Mouse (Mus musculus) liver, postnatal 0 days (tissue): Measurements from ENCODE around the gene Ptpn14. TPM values are rescaled to one million over a fixed set of nuclear protein-coding genes. Genes with fewer than 3 reads are reported as not detected.

Experiments used
- ATAC-seq: fragments of 200-750 bp; cut with Nextera tagmentation; 2 replicates; pipeline ENCODE4 v1.8.0; 2017; ENCODE audit warnings: mild to moderate bottlenecking, moderate library complexity
- DNase-seq: peaks from one replicate; pipeline ENCODE4 v3.0.0-alpha.2; 2016
- H3K27ac ChIP-seq: fragments of 300-500 bp; sonication (generic); 2 replicates; pipeline ENCODE4 v1.5.1; 2014; ENCODE audit warnings: antibody characterized with exemption, moderate library complexity, mild to moderate bottlenecking, low read depth
- H3K27me3 ChIP-seq: fragments of 300-500 bp; sonication (generic); 2 replicates; pipeline ENCODE4 v1.6.1; 2014; ENCODE audit warnings: low read length, control low read depth, mixed read lengths; ENCODE audit not compliant: insufficient read depth
- H3K36me3 ChIP-seq: fragments of 300-500 bp; sonication (generic); replicated peaks from 2 replicates; pipeline ENCODE4 v1.6.1; 2014; ENCODE audit warnings: mild to moderate bottlenecking, control low read depth, low read length, moderate library complexity, mixed read lengths; ENCODE audit not compliant: insufficient read depth
- H3K4me1 ChIP-seq: fragments of 300-500 bp; sonication (generic); 2 replicates; pipeline ENCODE4 v1.6.1; 2014; ENCODE audit warnings: antibody characterized with exemption, mild to moderate bottlenecking, control low read depth; ENCODE audit not compliant: insufficient read depth
- H3K4me2 ChIP-seq: fragments of 300-500 bp; sonication (generic); 2 replicates; pipeline ENCODE4 v1.6.1; 2014; ENCODE audit warnings: low read depth, mild to moderate bottlenecking, low read length, moderate library complexity, mixed read lengths
- H3K4me3 ChIP-seq: fragments of 300-500 bp; sonication (generic); 2 replicates; pipeline ENCODE4 v1.5.1; 2014; ENCODE audit warnings: low read depth, low read length
- H3K9ac ChIP-seq: fragments of 300-500 bp; sonication (generic); replicated peaks from 2 replicates; pipeline ENCODE4 v1.6.1; 2014; ENCODE audit warnings: mild to moderate bottlenecking, moderate library complexity
- H3K9me3 ChIP-seq: fragments of 300-500 bp; sonication (generic); 2 replicates; pipeline ENCODE4 v1.6.1; 2016; ENCODE audit warnings: mild to moderate bottlenecking, control low read depth, low read length, mixed read lengths
- CTCF ChIP-seq: sonication (generic); IDR thresholded peaks from 2 replicates; pipeline ENCODE4 v1.5.1; 2016; ENCODE audit warnings: antibody characterized with exemption, low read depth
- EP300 ChIP-seq: IDR thresholded peaks from 2 replicates; pipeline ENCODE4 v1.6.1; 2016; ENCODE audit warnings: antibody characterized with exemption, low read depth, mild to moderate bottlenecking
- WGBS: fragments of 180-500 bp; shearing (Covaris S2); extraction: QIAGEN DNeasy Blood & Tissue Kit; methylation state at CpG from one replicate; pipeline ENCODE4 v1.1.7; 2014; ENCODE audit not compliant: insufficient replicate concordance; 5-methylcytosine and 5-hydroxymethylcytosine counted together
- polyA plus RNA-seq: library from polyadenylated mRNA; unstranded; fragments of >200 nt; fragmentation: Nextera tagmentation; extraction: Ambion mirVana; gene quantifications from 2 replicates; pipeline ENCODE4 v1.2.1, GENCODE M21; 2015

Gene Ptpn14
- polyA plus RNA-seq, 1 experiment from 2014 or later, result 0.33 TPM

DNA sequence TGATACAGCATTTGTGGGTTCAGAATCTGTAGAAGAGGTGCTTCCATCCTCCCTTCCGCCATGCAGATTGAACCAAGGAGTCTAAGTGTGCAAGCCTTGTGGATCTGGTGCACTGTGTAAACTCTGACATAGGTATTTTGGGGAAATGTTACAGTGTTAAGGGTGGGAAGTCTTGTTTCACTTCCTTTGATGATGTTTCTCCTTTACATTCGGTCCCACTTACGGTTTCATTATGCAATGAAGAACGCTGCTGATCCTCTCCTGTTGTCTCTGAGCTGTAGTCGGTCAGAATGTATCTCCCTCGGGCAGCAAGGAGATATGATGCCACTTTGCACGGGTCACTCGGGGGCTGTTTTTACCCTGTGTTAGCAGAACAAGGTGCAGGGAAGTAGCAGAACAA, 143.6 kb downstream of the Ptpn14 start:
- no peak overlapping the region for H3K4me3 ChIP-seq
- no peak for DNase-seq
- no peaks in the 10 kb centered on the region for H3K9me3 ChIP-seq
- no peak for ATAC-seq
- peaks cover 14% of the 10 kb centered on the region for H3K4me1 ChIP-seq
- no peak overlapping the region for H3K9ac ChIP-seq
- TF ChIP-seq EP300 (no peak), CTCF (no peak)
- no peak overlapping the region for H3K4me2 ChIP-seq
- H3K36me3 ChIP-seq, result no peaks in the 10 kb centered on the region
- no peak overlapping the region for H3K27ac ChIP-seq
- H3K27me3 ChIP-seq, result no peaks in the 10 kb centered on the region
- WGBS, result 81% methylated on average over 8 of the region's 8 CpGs

- Histone ChIP-seq H3K4me3 (no peak overlapping the region), H3K36me3 (no peaks in the 10 kb centered on the region), H3K4me1 (peaks cover 10% of the 10 kb centered on the region), H3K9me3 (no peaks in the 10 kb centered on the region), H3K9ac (no peak overlapping the region), H3K27ac (no peak overlapping the region), H3K27me3 (no peaks in the 10 kb centered on the region), H3K4me2 (no peak overlapping the region)
- DNase-seq (no peak), ATAC-seq (no peak)
- TF ChIP-seq EP300 (no peak), CTCF (no peak)
- 79% methylated on average over 4 of the region's 4 CpGs for WGBS
These were observed 144.0 kb downstream of the Ptpn14 start for GRCm38 (mm10) chr1:189872050-189872449.

DNA sequence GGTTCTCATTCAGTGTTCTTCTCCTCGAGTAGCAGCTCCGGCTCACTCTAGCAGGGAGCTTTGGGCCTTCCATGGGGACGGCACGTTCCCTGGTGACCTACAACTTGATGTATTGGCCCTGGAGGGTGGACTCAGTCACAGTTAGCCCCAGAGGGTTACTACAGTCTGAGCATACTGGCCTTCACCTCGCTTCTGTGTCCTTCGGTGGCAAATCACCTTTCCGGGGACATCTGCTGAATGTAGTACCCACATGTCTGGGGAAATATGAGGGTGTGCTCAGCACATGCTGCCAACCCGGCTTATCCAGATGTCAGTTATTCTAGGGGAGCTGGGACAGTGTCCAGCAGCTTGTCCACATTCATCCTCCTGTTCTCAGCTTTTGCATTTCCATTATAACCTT, 145.5 kb downstream of the Ptpn14 start:
- no peaks in the 10 kb centered on the region for H3K9me3 ChIP-seq
- H3K4me2 ChIP-seq, result no peak overlapping the region
- H3K9ac ChIP-seq, result no peak overlapping the region
- H3K27ac ChIP-seq, result no peak overlapping the region
- no peaks in the 10 kb centered on the region for H3K36me3 ChIP-seq
- H3K4me3 ChIP-seq, result no peak overlapping the region
- H3K4me1 ChIP-seq, result no peaks in the 10 kb centered on the region
- 75% methylated on average over 8 of the region's 8 CpGs for WGBS
- no peak for DNase-seq
- no peaks in the 10 kb centered on the region for H3K27me3 ChIP-seq
- ATAC-seq, result no peak
- TF ChIP-seq EP300 (no peak), CTCF (no peak)

DNA sequence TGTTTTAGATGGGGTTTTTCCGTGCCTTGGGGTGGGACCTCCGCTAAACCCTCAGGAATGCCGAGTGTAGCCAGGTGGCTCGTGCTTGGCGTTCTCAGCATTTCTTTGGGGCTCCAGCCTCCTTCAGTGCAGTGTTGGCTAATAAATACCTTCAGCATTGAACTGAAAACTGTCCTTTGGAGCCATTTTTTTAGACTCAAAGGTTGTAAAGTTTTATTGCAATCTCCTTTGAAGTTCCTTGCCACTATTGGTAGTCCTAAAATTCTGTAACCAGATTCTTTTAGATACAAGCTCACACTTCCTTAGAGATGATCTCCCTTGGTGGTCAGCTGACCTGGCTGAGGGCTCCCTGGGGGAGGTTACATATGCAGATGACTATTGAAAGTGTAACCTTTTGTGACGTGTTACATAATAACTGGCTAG, 147.4 kb downstream of the Ptpn14 start:
- Histone ChIP-seq H3K36me3 (no peaks in the 10 kb centered on the region), H3K4me2 (no peak overlapping the region), H3K4me3 (no peak overlapping the region), H3K27me3 (no peaks in the 10 kb centered on the region), H3K4me1 (no peaks in the 10 kb centered on the region), H3K9ac (no peak overlapping the region), H3K27ac (no peak overlapping the region), H3K9me3 (no peaks in the 10 kb centered on the region)
- no peak for DNase-seq
- no peak for ATAC-seq
- no peak for TF ChIP-seq EP300
- TF ChIP-seq CTCF, result no peak
- WGBS, result 40% methylated on average over 6 of the region's 6 CpGs

GRCm38 (mm10) chr1:189876162-189876561, 148.1 kb downstream of the Ptpn14 start:
- Histone ChIP-seq H3K4me3 (no peak overlapping the region), H3K4me2 (no peak overlapping the region), H3K9me3 (no peaks in the 10 kb centered on the region), H3K36me3 (no peaks in the 10 kb centered on the region), H3K27ac (no peak overlapping the region), H3K4me1 (no peaks in the 10 kb centered on the region), H3K27me3 (no peaks in the 10 kb centered on the region), H3K9ac (no peak overlapping the region)
- no peak for TF ChIP-seq EP300
- 79% methylated on average over 8 of the region's 8 CpGs for WGBS
- ATAC-seq (no peak), DNase-seq (no peak)

GRCm38 (mm10) chr1:189879212-189879611, 151.1 kb downstream of the Ptpn14 start:
- TF ChIP-seq CTCF (peak; percentile 37), EP300 (no peak)
- no peaks in the 10 kb centered on the region for H3K27me3 ChIP-seq
- 57% methylated on average over 2 of the region's 2 CpGs for WGBS
- DNase-seq, result no peak
- H3K36me3 ChIP-seq, result no peaks in the 10 kb centered on the region; the same call in 1 of the 2 replicates
- no peak overlapping the region for H3K27ac ChIP-seq
- no peaks in the 10 kb centered on the region for H3K4me1 ChIP-seq
- no peak for ATAC-seq
- H3K4me3 ChIP-seq, result no peak overlapping the region
- H3K9ac ChIP-seq, result no peak overlapping the region
- H3K9me3 ChIP-seq, result no peaks in the 10 kb centered on the region
- H3K4me2 ChIP-seq, result no peak overlapping the region

GRCm38 (mm10) chr1:189879965-189880364, 151.9 kb downstream of the Ptpn14 start:
- no peaks in the 10 kb centered on the region; the same call in 1 of the 2 replicates for H3K36me3 ChIP-seq
- no peak overlapping the region for H3K4me3 ChIP-seq
- H3K4me2 ChIP-seq, result no peak overlapping the region
- no peaks in the 10 kb centered on the region for H3K27me3 ChIP-seq
- H3K4me1 ChIP-seq, result no peaks in the 10 kb centered on the region
- DNase-seq (no peak), ATAC-seq (no peak)
- H3K27ac ChIP-seq, result no peak overlapping the region
- TF ChIP-seq EP300 (no peak), CTCF (no peak)
- WGBS, result 78% methylated on average over 8 of the region's 8 CpGs
- H3K9ac ChIP-seq, result no peak overlapping the region
- H3K9me3 ChIP-seq, result no peaks in the 10 kb centered on the region
